Mouse (Mus musculus) ES-Bruce4 (cell line): ENCODE results near the gene Sstr5. TPM values are rescaled to one million over a fixed set of nuclear protein-coding genes. Genes with fewer than 3 reads are reported as not detected.

Experiments
- H3K27ac ChIP-seq: 2 replicates; pipeline ENCODE4 v1.5.1; 2012; ENCODE audit warnings: low read length, inconsistent platforms; ENCODE audit not compliant: insufficient read depth
- H3K27me3 ChIP-seq: 2 replicates; pipeline ENCODE4 v1.6.1; 2012; ENCODE audit warnings: mild to moderate bottlenecking, low read length, inconsistent platforms; ENCODE audit not compliant: control insufficient read depth, poor library complexity, insufficient read depth, severe bottlenecking
- H3K36me3 ChIP-seq: 2 replicates; pipeline ENCODE4 v1.6.1; 2012; ENCODE audit warnings: inconsistent platforms, mild to moderate bottlenecking, low read length, moderate library complexity; ENCODE audit not compliant: control insufficient read depth, poor library complexity, insufficient read depth, severe bottlenecking
- H3K4me1 ChIP-seq: one replicate; pipeline ENCODE4 v1.8.1; 2011; ENCODE audit warnings: low read length; ENCODE audit not compliant: control insufficient read depth, insufficient read depth
- H3K4me3 ChIP-seq: 2 replicates; pipeline ENCODE4 v1.5.1; 2011; ENCODE audit warnings: low read depth, mild to moderate bottlenecking, low read length
- H3K9ac ChIP-seq: 2 replicates; pipeline ENCODE4 v1.6.1; 2012; ENCODE audit warnings: low read depth, mild to moderate bottlenecking, inconsistent platforms; ENCODE audit not compliant: poor library complexity, severe bottlenecking
- H3K9me3 ChIP-seq: replicated peaks from 2 replicates; pipeline ENCODE4 v1.6.1; 2012; ENCODE audit warnings: mild to moderate bottlenecking, low read length, inconsistent platforms; ENCODE audit not compliant: control insufficient read depth, poor library complexity, insufficient read depth, severe bottlenecking
- CTCF ChIP-seq: IDR thresholded peaks from one replicate; pipeline ENCODE4 v1.8.1; 2011; ENCODE audit warnings: low read depth, low read length
- EP300 ChIP-seq: IDR thresholded peaks from 2 replicates; pipeline ENCODE4 v1.6.1; 2011; ENCODE audit warnings: low read depth, low read length; ENCODE audit not compliant: insufficient read depth
- POLR2A ChIP-seq: IDR thresholded peaks from one replicate; pipeline ENCODE4 v1.8.1; 2011; ENCODE audit warnings: low read length; ENCODE audit not compliant: insufficient read depth
- polyA plus RNA-seq: library from polyadenylated mRNA; stranded (reverse); fragments of >200 nt; gene quantifications from 2 replicates; pipeline ENCODE4 v1.2.4, GENCODE M21; 2011; ENCODE audit warnings: low read depth; ENCODE audit not compliant: missing spikeins, insufficient read depth, insufficient read length

Gene Sstr5
- polyA plus RNA-seq, 1 experiment = not detected

GRCm38 (mm10) chr17:25520492-25520891, 23.4 kb upstream of the Sstr5 start:
- Histone ChIP-seq H3K4me1 (no peaks in the 10 kb centered on the region), H3K36me3 (no peaks in the 10 kb centered on the region), H3K9me3 (no peaks in the 10 kb centered on the region), H3K4me3 (no peak overlapping the region), H3K27me3 (no peaks in the 10 kb centered on the region), H3K27ac (no peak overlapping the region), H3K9ac (no peak overlapping the region)
- TF ChIP-seq CTCF (no peak), POLR2A (no peak), EP300 (no peak)

- no peak overlapping the region for H3K9ac ChIP-seq
These were observed 22.4 kb upstream of the Sstr5 start for GRCm38 (mm10) chr17:25519511-25519910.

GRCm38 (mm10) chr17:25518144-25518543, 21.1 kb upstream of the Sstr5 start:
- Histone ChIP-seq H3K9me3 (no peaks in the 10 kb centered on the region), H3K27ac (no peak overlapping the region), H3K4me3 (peak overlapping the region; percentile 7), H3K27me3 (no peaks in the 10 kb centered on the region), H3K4me1 (no peaks in the 10 kb centered on the region), H3K36me3 (no peaks in the 10 kb centered on the region), H3K9ac (no peak overlapping the region)
- TF ChIP-seq POLR2A (no peak), EP300 (no peak), CTCF (no peak)

More at GRCm38 (mm10) chr17:25519511-25519910, 22.4 kb upstream of the Sstr5 start:
- Histone ChIP-seq H3K9me3 (no peaks in the 10 kb centered on the region), H3K27me3 (no peaks in the 10 kb centered on the region), H3K27ac (no peak overlapping the region), H3K4me1 (no peaks in the 10 kb centered on the region), H3K36me3 (no peaks in the 10 kb centered on the region), H3K4me3 (no peak overlapping the region)
- TF ChIP-seq CTCF (no peak), POLR2A (no peak), EP300 (no peak)

- Histone ChIP-seq H3K27me3 (no peaks in the 10 kb centered on the region), H3K9ac (no peak overlapping the region), H3K27ac (no peak overlapping the region), H3K36me3 (no peaks in the 10 kb centered on the region), H3K9me3 (no peaks in the 10 kb centered on the region), H3K4me1 (no peaks in the 10 kb centered on the region), H3K4me3 (no peak overlapping the region)
- TF ChIP-seq POLR2A (no peak), EP300 (no peak), CTCF (no peak)
These were observed 19.2 kb upstream of the Sstr5 start for GRCm38 (mm10) chr17:25516315-25516714.

- Histone ChIP-seq H3K27me3 (no peaks in the 10 kb centered on the region), H3K36me3 (no peaks in the 10 kb centered on the region), H3K4me3 (no peak overlapping the region), H3K9ac (no peak overlapping the region), H3K27ac (no peak overlapping the region), H3K9me3 (no peaks in the 10 kb centered on the region), H3K4me1 (no peaks in the 10 kb centered on the region)
- peak; percentile 67; the same call in 1 of the 2 replicates for TF ChIP-seq EP300
- no peak for TF ChIP-seq POLR2A
These were observed 17.0 kb upstream of the Sstr5 start for GRCm38 (mm10) chr17:25514055-25514454.

GRCm38 (mm10) chr17:25511876-25512275, 14.8 kb upstream of the Sstr5 start:
- no peak overlapping the region for H3K4me3 ChIP-seq
- TF ChIP-seq POLR2A = no peak
- no peak for TF ChIP-seq CTCF
- TF ChIP-seq EP300 = no peak
- H3K36me3 ChIP-seq = no peaks in the 10 kb centered on the region

More at GRCm38 (mm10) chr17:25511876-25512275, 14.8 kb upstream of the Sstr5 start:
- Histone ChIP-seq H3K27me3 (no peaks in the 10 kb centered on the region), H3K27ac (no peak overlapping the region), H3K9me3 (no peaks in the 10 kb centered on the region), H3K9ac (no peak overlapping the region), H3K4me1 (no peaks in the 10 kb centered on the region)
